Mouse (Mus musculus): Measurements from ENCODE around the gene Gps1.
"Not testable (repeated sequence)": the region's sequence is repeated elsewhere in the genome, so short reads cannot be mapped to it uniquely, and the experiment has no call there.

The Gps1 gene

GRCm38 (mm10) chr11:120822831-120823550, 38.9 kb downstream of the Gps1 start:
- peak in 1 of 2 experiments; percentile 56 for DNase-seq (ENCODE audit: low spot score in 2 of 2)

- DNase-seq (ENCODE audit: low spot score in 2 of 2) = peak in 1 of 2 experiments; percentile 33
These were observed 39.5 kb downstream of the Gps1 start for GRCm38 (mm10) chr11:120823551-120823947.

- peak; percentile 92 to 93 for DNase-seq (ENCODE audit: low spot score in 2 of 2)
These were observed 40.1 kb downstream of the Gps1 start, which contains the start of gene Fasn for GRCm38 (mm10) chr11:120823956-120824786. Gene Fasn, minus strand, starts transcription at chr11:120824547.

- no peak for DNase-seq (ENCODE audit: low spot score in 2 of 2)
These were observed 40.8 kb downstream of the Gps1 start for GRCm38 (mm10) chr11:120824787-120825288.

- no peak for DNase-seq (ENCODE audit: low spot score in 2 of 2)
These were observed 41.3 kb downstream of the Gps1 start for GRCm38 (mm10) chr11:120825289-120825863.

GRCm38 (mm10) chr11:120826016-120826953, 42.2 kb downstream of the Gps1 start:
- DNase-seq (ENCODE audit: low spot score in 2 of 2) = no peak

GRCm38 (mm10) chr11:120828416-120828815, 44.3 kb downstream of the Gps1 start:
- DNase-seq (ENCODE audit: low spot score in 2 of 2) = no peak

- DNase-seq (ENCODE audit: low spot score in 2 of 2) = no peak
These were observed 45.9 kb downstream of the Gps1 start for GRCm38 (mm10) chr11:120829757-120830532.

- DNase-seq (ENCODE audit: low spot score in 2 of 2) = no peak
These were observed 46.6 kb downstream of the Gps1 start for GRCm38 (mm10) chr11:120830686-120831085.

GRCm38 (mm10) chr11:120831659-120832440, 47.8 kb downstream of the Gps1 start:
- DNase-seq (ENCODE audit: low spot score in 2 of 2) = no peak

- not testable (repeated sequence) for DNase-seq (ENCODE audit: low spot score in 2 of 2)
These were observed 48.9 kb downstream of the Gps1 start for GRCm38 (mm10) chr11:120832962-120833361.

GRCm38 (mm10) chr11:120833555-120834280, 49.6 kb downstream of the Gps1 start:
- no peak for DNase-seq (ENCODE audit: low spot score in 2 of 2)
